ENCODE assay signal across 20 mouse cellular contexts in genomic region chr1:131212956-131213355, GRCm38 (mm10). TPM values are rescaled to one million over a fixed set of nuclear protein-coding genes. Genes with fewer than 3 reads are reported as not detected.
DNase-seq lines count a peak whose midpoint lies in the region; ATAC-seq and TF ChIP-seq lines count a peak whose summit lies in the region.
"Had no signal": no experiment of that assay in that cellular context is flagged by ENCODE, and none has a peak within 500 bp of the region (broad histone marks: within the 10 kb centered on the region; RNA-seq: fewer than 3 reads in every experiment).

No protein-coding gene starts in this region.

- no peaks in the 10 kb centered on the region for H3K9me3 ChIP-seq in intestine, embryonic 14.5 days (ENCODE audit: control insufficient read depth, low read length)
- H3K9me3 ChIP-seq in intestine, postnatal 0 days (ENCODE audit: control insufficient read depth): no peaks in the 10 kb centered on the region
- H3K9me3 ChIP-seq in lung, embryonic 16.5 days (ENCODE audit: control insufficient read depth, low read length): no peaks in the 10 kb centered on the region
- H3K9me3 ChIP-seq: embryonic facial prominence, embryonic 10.5 days; forebrain, embryonic 15.5 days; hindbrain, embryonic 10.5 days; limb, embryonic 12.5 days; liver, embryonic 12.5 days; midbrain, embryonic 12.5 days had no signal

- no peak for TF ChIP-seq POLR2A in lung, adult 2 months (IDR thresholded peaks at IDR 0.05; ENCODE audit: borderline replicate concordance, extremely low read depth, low read depth, low read length)

- H3K36me3 ChIP-seq in intestine, embryonic 14.5 days (ENCODE audit: control insufficient read depth, insufficient read depth, low read length): no peaks in the 10 kb centered on the region
- no peaks in the 10 kb centered on the region for H3K36me3 ChIP-seq in intestine, postnatal 0 days (ENCODE audit: control insufficient read depth, insufficient read depth)
- no peaks in the 10 kb centered on the region for H3K36me3 ChIP-seq in lung, embryonic 16.5 days (ENCODE audit: control insufficient read depth, insufficient read depth, low read length)
- H3K36me3 ChIP-seq: embryonic facial prominence, embryonic 10.5 days; forebrain, embryonic 15.5 days; hindbrain, embryonic 10.5 days; limb, embryonic 12.5 days; liver, embryonic 12.5 days; midbrain, embryonic 12.5 days had no signal

- 46% methylated on average over 5 of the region's 5 CpGs for WGBS in intestine, embryonic 14.5 days
- 57% methylated on average over 5 of the region's 5 CpGs for WGBS in intestine, postnatal 0 days
- WGBS in lung, embryonic 16.5 days: 40% methylated on average over 5 of the region's 5 CpGs
- 29% methylated on average over 5 of the region's 5 CpGs for WGBS in lung, adult 2 months

- no peak for DNase-seq in intestine, embryonic 14.5 days (ENCODE audit: low spot score)
- no peak for DNase-seq in lung, adult 2 months
- DNase-seq in right cerebral cortex, postnatal 10 days (ENCODE audit: low spot score in 2 of 2): no peak
- DNase-seq: adrenal gland, postnatal 25 days; cerebellum, adult 9-10 months; gastrocnemius, postnatal 14 days; kidney, adult 18-20 months; kidney, postnatal 4 days had no signal

- H3K9ac ChIP-seq in intestine, embryonic 14.5 days (ENCODE audit: low read length): no peak overlapping the region
- H3K9ac ChIP-seq in intestine, postnatal 0 days (ENCODE audit: low read depth, low read length): no peak overlapping the region
- no peak overlapping the region for H3K9ac ChIP-seq in lung, embryonic 16.5 days (ENCODE audit: low read length)
- H3K9ac ChIP-seq: forebrain, embryonic 15.5 days; limb, embryonic 12.5 days; liver, embryonic 12.5 days; midbrain, embryonic 12.5 days had no signal

- H3K4me1 ChIP-seq in intestine, embryonic 14.5 days (replicated peaks; ENCODE audit: control insufficient read depth, insufficient read depth, low read length): peaks cover 4% of the 10 kb centered on the region; the same call in 1 of the 2 replicates
- H3K4me1 ChIP-seq in intestine, postnatal 0 days (replicated peaks; ENCODE audit: control insufficient read depth, insufficient read depth, low read length): no peaks in the 10 kb centered on the region
- H3K4me1 ChIP-seq in lung, embryonic 16.5 days (replicated peaks; ENCODE audit: control insufficient read depth, insufficient read depth, low read length): peaks cover 11% of the 10 kb centered on the region
- no peaks in the 10 kb centered on the region; the same call in 1 of the 2 replicates for H3K4me1 ChIP-seq in lung, adult 2 months (ENCODE audit: control insufficient read depth, insufficient read depth, low read length)
- H3K4me1 ChIP-seq: hindbrain, embryonic 10.5 days; liver, embryonic 12.5 days; midbrain, embryonic 12.5 days had no signal

- no peak for ATAC-seq in intestine, embryonic 14.5 days (replicated peaks; ENCODE audit: low FRiP score, low TSS enrichment, low read depth)
- no peak for ATAC-seq in intestine, postnatal 0 days
- ATAC-seq in lung, embryonic 16.5 days (ENCODE audit: low read depth): peak; percentile 30; the same call in 1 of the 2 replicates
- peak; percentile 68 for ATAC-seq in granulocyte monocyte progenitor cell, adult 5-6 weeks (replicated peaks; ENCODE audit: poor library complexity, severe bottlenecking)
- peak; percentile 49 for ATAC-seq in megakaryocyte progenitor cell, adult 5-6 weeks (replicated peaks; ENCODE audit: poor library complexity)
- ATAC-seq: forebrain, embryonic 15.5 days; hindbrain, embryonic 16.5 days had no signal

- 0 out of 2 replicates have a peak overlapping the region, but pooled peaks have one; percentile 22 for H3K27ac ChIP-seq in intestine, embryonic 14.5 days (ENCODE audit: low read depth)
- H3K27ac ChIP-seq in intestine, postnatal 0 days (ENCODE audit: low read depth, low read length): no peak overlapping the region
- H3K27ac ChIP-seq in lung, embryonic 16.5 days (ENCODE audit: low read length): peak overlapping the region; percentile 11; the same call in 1 of the 2 replicates
- H3K27ac ChIP-seq: embryonic facial prominence, embryonic 10.5 days; forebrain, embryonic 15.5 days; hindbrain, embryonic 10.5 days; limb, embryonic 12.5 days; liver, embryonic 12.5 days; macrophage; midbrain, embryonic 12.5 days had no signal

- no peak for TF ChIP-seq CTCF in intestine, postnatal 0 days (IDR thresholded peaks at IDR 0.05; ENCODE audit: low read depth)
- no peak for TF ChIP-seq CTCF in lung, adult 2 months (IDR thresholded peaks at IDR 0.05; ENCODE audit: insufficient read depth, low read length)

- no peaks in the 10 kb centered on the region for H3K27me3 ChIP-seq in intestine, embryonic 14.5 days (replicated peaks; ENCODE audit: control insufficient read depth, insufficient read depth, low read length)
- H3K27me3 ChIP-seq in intestine, postnatal 0 days (replicated peaks; ENCODE audit: control insufficient read depth, insufficient read depth, low read length): no peaks in the 10 kb centered on the region
- no peaks in the 10 kb centered on the region for H3K27me3 ChIP-seq in lung, embryonic 16.5 days (ENCODE audit: control insufficient read depth, insufficient read depth, low read depth, low read length)
- H3K27me3 ChIP-seq: forebrain, embryonic 15.5 days; limb, embryonic 12.5 days; liver, embryonic 12.5 days; midbrain, embryonic 12.5 days had no signal

- H3K4me2 ChIP-seq in intestine, embryonic 14.5 days (ENCODE audit: low read length): no peak overlapping the region
- H3K4me2 ChIP-seq in intestine, postnatal 0 days (replicated peaks; ENCODE audit: low read depth): no peak overlapping the region
- H3K4me2 ChIP-seq in lung, embryonic 16.5 days (ENCODE audit: low read depth, low read length): no peak overlapping the region
- H3K4me2 ChIP-seq: forebrain, embryonic 15.5 days; limb, embryonic 12.5 days; liver, embryonic 12.5 days; midbrain, embryonic 12.5 days had no signal

- no peak overlapping the region for H3K4me3 ChIP-seq in intestine, embryonic 14.5 days (ENCODE audit: low read depth, low read length)
- no peak overlapping the region for H3K4me3 ChIP-seq in intestine, postnatal 0 days (ENCODE audit: low read depth, low read length)
- no peak overlapping the region for H3K4me3 ChIP-seq in lung, embryonic 16.5 days (ENCODE audit: low read length)
- H3K4me3 ChIP-seq in lung, adult 2 months (replicated peaks; ENCODE audit: extremely low read depth, low read depth, low read length): no peak overlapping the region
- H3K4me3 ChIP-seq: embryonic facial prominence, embryonic 10.5 days; forebrain, embryonic 15.5 days; hindbrain, embryonic 10.5 days; limb, embryonic 12.5 days; liver, embryonic 12.5 days; midbrain, embryonic 12.5 days had no signal

RNA-seq across cellular contexts. Expression of gene Rassf5, which starts 32.1 kb away (rescaled TPM):
- polyA plus RNA-seq in intestine, embryonic 14.5 days (2014; fragmentation: Nextera tagmentation; extraction: Ambion mirVana): 2.7 and 2.9 TPM in 2 replicates
- 5.8 and 6.4 TPM in 2 replicates for polyA plus RNA-seq in intestine, postnatal 0 days (2015; fragmentation: Nextera tagmentation; extraction: Ambion mirVana)
- polyA plus RNA-seq in lung, embryonic 16.5 days (2015; fragmentation: Nextera tagmentation; extraction: Ambion mirVana): 6.1 and 8.2 TPM in 2 replicates
- 18.9 and 19.1 TPM in 2 replicates for polyA plus RNA-seq in lung, adult 2 months (2012; rRNA removed)
- 48.5 and 59.1 TPM in 2 replicates for total RNA-seq in granulocyte monocyte progenitor cell, adult 5-6 weeks (2014; fragmentation: Nextera tagmentation)
- 48.9 and 52.7 TPM in 2 replicates for total RNA-seq in granulocyte monocyte progenitor cell, adult 5-6 weeks (2017)
- 46.0 and 48.9 TPM in 2 replicates for total RNA-seq in megakaryocyte progenitor cell, adult 5-6 weeks (2015)
- 45.1 and 47.6 TPM in 2 replicates for total RNA-seq in megakaryocyte progenitor cell, adult 5-6 weeks (2017)

RNA-seq across cellular contexts. Expression of gene Eif2d, which starts 60.0 kb away (rescaled TPM):
- 62.8 and 66.0 TPM in 2 replicates for polyA plus RNA-seq in intestine, embryonic 14.5 days (2014; fragmentation: Nextera tagmentation; extraction: Ambion mirVana)
- 26.4 and 27.1 TPM in 2 replicates for polyA plus RNA-seq in intestine, postnatal 0 days (2015; fragmentation: Nextera tagmentation; extraction: Ambion mirVana)
- 63.6 and 64.4 TPM in 2 replicates for polyA plus RNA-seq in lung, embryonic 16.5 days (2015; fragmentation: Nextera tagmentation; extraction: Ambion mirVana)
- polyA plus RNA-seq in lung, adult 2 months (2012; rRNA removed): 26.4 and 31.9 TPM in 2 replicates
- 43.3 and 44.9 TPM in 2 replicates for total RNA-seq in granulocyte monocyte progenitor cell, adult 5-6 weeks (2014; fragmentation: Nextera tagmentation)
- total RNA-seq in granulocyte monocyte progenitor cell, adult 5-6 weeks (2017): 17.1 and 25.6 TPM in 2 replicates
- 36.9 and 37.6 TPM in 2 replicates for total RNA-seq in megakaryocyte progenitor cell, adult 5-6 weeks (2015)
- total RNA-seq in megakaryocyte progenitor cell, adult 5-6 weeks (2017): 29.7 and 34.0 TPM in 2 replicates

Comparison
In these comparisons a context has a peak if more than half of its experiments do, and no peak if none do; other contexts are left out.
1. ATAC-seq: peak in lung, embryonic 16.5 days (single experiment), granulocyte monocyte progenitor cell, adult 5-6 weeks (single experiment) and megakaryocyte progenitor cell, adult 5-6 weeks (single experiment); none in intestine, embryonic 14.5 days (single experiment) and intestine, postnatal 0 days (single experiment).